Mouse (Mus musculus) c-Kit-negative CD71-positive TER-119-positive erythroid progenitor cells, embryonic 14.5 days (primary cell): Measurements from ENCODE around the gene Slc16a14.

Experiments
- DNase-seq: peaks from one replicate; pipeline ENCODE4 v3.0.0-alpha.2; 2013; ENCODE audit warnings: low read depth, low spot score

The Slc16a14 gene

DNA sequence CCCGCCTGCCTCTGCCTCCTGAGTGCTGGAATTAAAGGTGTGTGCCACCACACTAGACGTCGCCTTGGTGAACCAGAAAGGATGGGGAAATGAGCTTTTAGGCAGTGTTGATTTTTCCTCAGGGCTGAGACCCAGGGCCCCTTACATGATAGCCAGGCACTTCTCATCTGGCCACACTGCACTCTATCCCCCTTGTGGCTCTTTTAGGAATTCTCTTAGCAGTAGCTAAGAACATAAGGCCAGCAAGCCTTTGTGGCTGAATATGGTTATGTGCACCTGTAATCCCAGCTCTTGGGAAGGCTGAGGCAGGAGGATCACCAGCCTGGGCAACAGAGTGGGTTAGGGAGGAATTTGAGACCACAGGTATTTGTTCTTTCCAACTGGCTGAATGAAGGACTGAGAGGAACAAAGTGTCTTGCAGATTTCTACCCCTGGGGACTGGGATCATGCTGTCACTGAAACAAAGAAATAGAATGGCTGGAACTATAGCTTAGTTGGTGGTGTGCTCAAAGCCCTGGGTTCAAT lies 68.2 kb downstream of the Slc16a14 start:
- DNase-seq = no peak

- DNase-seq = no peak
Measured at GRCm38 (mm10) chr1:84866231-84866630, 68.7 kb downstream of the Slc16a14 start.

DNA sequence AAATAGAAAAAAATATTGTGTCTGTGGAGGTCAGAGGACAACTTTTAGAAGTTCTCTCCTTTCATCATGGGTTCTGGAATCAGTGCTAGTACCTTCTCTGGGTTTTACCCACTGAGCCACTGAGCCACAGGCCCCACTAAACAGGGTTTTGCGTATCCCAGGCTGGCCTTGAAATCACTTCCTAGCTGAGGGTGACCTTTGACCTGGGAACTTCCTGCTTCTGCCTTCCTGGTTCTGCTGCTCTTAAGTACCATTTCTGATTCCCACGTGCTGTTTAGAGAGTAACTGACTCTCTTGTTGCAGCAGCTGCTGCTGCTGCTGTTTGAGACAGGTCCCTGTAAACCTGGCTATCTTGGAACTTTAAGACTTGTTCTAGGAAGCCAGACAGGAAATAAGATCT lies 70.3 kb downstream of the Slc16a14 start:
- no peak for DNase-seq

- DNase-seq = no peak
Measured at GRCm38 (mm10) chr1:84861255-84861630, 73.7 kb downstream of the Slc16a14 start.

DNA sequence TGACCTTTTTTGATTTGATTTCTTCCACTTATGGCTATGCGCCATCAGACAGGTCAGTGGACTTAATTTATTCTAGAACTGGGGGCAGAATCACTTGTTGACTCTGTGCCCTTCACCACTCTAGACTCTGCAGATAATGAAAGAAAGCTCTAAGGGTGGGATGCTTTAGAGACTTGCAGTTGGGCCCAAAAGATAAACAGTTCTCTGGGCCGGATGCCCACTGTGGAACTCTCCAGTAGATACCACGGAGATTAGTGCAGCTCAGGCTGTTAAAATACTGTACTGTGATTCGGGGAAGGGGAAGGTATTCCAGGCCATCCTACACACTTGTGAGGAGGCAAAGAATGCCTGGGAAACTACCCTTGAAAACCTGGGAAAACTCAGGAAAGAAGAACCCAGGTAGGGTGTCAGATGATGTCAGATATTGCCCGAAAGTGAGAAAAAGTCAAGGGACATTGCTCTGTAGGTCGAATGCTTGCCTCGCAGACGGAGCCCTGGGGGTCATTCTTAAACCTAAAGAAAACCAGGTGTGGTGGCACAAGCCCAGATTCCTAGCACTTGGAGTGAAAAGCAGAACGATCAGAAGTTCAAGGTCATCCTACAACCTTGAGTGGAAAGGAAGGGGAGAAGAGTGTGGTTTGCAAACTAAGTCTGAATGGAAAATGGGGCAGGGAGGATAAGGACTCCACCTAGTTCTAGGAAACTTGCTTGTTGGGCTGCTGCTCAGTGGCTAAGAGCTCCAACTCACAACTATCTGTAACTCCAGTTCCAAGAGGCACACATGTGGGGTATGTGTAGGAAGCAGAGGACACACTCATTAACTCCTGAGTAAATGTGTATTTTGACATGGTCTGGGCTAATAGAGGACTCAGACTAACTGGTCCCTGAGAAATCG lies 74.3 kb downstream of the Slc16a14 start:
- no peak for DNase-seq

- DNase-seq = no peak
Measured at GRCm38 (mm10) chr1:84859597-84859996, 75.3 kb downstream of the Slc16a14 start.
